Mouse (Mus musculus) forebrain, embryonic 10.5 days (tissue): ENCODE results near the gene Cabp7. TPM values are rescaled to one million over a fixed set of nuclear protein-coding genes. Genes with fewer than 3 reads are reported as not detected.
A peak's percentile ranks its signal among the peaks of the same experiment; 100 is the strongest.

Source experiments
- DNase-seq: peaks from one replicate; pipeline ENCODE4 v3.0.0-alpha.2; 2017; ENCODE audit warnings: low spot score; ENCODE audit errors: extremely low spot score
- H3K27ac ChIP-seq: fragments of 300-500 bp; sonication (generic); 2 replicates; pipeline ENCODE4 v1.5.1; 2016; ENCODE audit warnings: mild to moderate bottlenecking
- H3K27me3 ChIP-seq: fragments of 300-500 bp; sonication (generic); 2 replicates; pipeline ENCODE4 v1.6.1; 2016; ENCODE audit warnings: mild to moderate bottlenecking; ENCODE audit not compliant: poor library complexity, severe bottlenecking
- H3K36me3 ChIP-seq: fragments of 300-500 bp; sonication (generic); replicated peaks from 2 replicates; pipeline ENCODE4 v1.6.1; 2016; ENCODE audit warnings: mild to moderate bottlenecking, moderate library complexity
- H3K4me1 ChIP-seq: fragments of 300-500 bp; sonication (generic); 2 replicates; pipeline ENCODE4 v1.6.1; 2016
- H3K4me3 ChIP-seq: fragments of 300-500 bp; sonication (generic); 2 replicates; pipeline ENCODE4 v1.5.1; 2016; ENCODE audit warnings: mild to moderate bottlenecking, moderate library complexity
- H3K9me3 ChIP-seq: fragments of 300-500 bp; sonication (generic); 2 replicates; pipeline ENCODE4 v1.6.1; 2016; ENCODE audit warnings: mild to moderate bottlenecking, moderate library complexity
- WGBS: fragments of 180-500 bp; shearing (Covaris S2); methylation state at CpG from one replicate; pipeline ENCODE4 v1.1.7; 2016; 5-methylcytosine and 5-hydroxymethylcytosine counted together
- polyA plus RNA-seq: library from polyadenylated mRNA; unstranded; fragments of >200 nt; fragmentation: Nextera tagmentation; extraction: Ambion mirVana; gene quantifications from 2 replicates; pipeline ENCODE4 v1.2.1, GENCODE M21; 2016

The Cabp7 gene
- polyA plus RNA-seq, 1 experiment from 2014 or later, result 0.15 TPM

DNA sequence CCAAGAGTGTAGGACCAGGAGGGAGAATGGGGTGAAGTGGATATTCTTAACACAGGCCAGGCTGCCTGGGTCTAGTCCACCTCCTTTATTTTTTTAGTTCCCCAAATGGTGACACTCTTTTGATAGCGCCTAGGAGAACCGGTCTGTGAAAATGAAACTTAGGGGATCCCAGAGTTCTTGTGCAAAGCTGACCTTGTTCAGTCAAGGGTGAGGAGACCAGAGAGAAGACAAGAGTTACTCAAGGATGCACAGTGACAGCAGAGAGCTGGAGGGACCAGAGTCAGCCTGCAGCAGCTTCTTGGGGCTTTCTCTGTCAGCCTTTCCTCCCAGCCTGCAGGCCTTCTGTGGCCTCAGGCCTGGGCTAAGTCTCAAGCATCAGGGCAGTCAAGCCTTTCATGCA is 15.9 kb upstream of the Cabp7 start:
- H3K27me3 ChIP-seq, result peaks cover 29% of the 10 kb centered on the region
- no peak overlapping the region for H3K4me3 ChIP-seq
- H3K36me3 ChIP-seq, result 0 out of 2 replicates have a peak, but pooled peaks cover 11% of the 10 kb centered on the region
- WGBS, result 5% methylated on average over 2 of the region's 2 CpGs
- no peaks in the 10 kb centered on the region for H3K9me3 ChIP-seq
- H3K27ac ChIP-seq, result no peak overlapping the region
- DNase-seq, result no peak
- H3K4me1 ChIP-seq, result peaks cover 26% of the 10 kb centered on the region

DNA sequence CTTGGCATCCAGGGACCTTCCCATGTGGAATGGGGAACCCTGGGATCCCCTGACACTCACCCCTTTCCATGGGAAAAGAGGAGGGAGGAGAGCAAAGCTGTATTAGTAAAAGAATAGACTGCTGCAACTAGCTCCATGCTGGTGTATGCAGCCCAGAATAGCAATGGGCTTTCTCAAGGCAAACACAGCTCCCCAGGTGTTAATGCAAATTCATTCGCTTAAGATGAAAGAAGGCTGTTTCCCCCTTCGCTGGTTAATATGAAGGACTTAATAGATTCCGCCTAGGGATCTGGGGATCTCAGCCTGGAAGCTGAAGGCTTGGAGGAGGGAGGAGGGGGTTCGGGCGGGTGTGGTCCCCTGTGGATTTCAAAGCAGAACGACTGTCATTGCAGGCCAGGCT is 15.4 kb upstream of the Cabp7 start:
- Histone ChIP-seq H3K9me3 (no peaks in the 10 kb centered on the region), H3K27me3 (peaks cover 29% of the 10 kb centered on the region), H3K36me3 (0 out of 2 replicates have a peak, but pooled peaks cover 6% of the 10 kb centered on the region), H3K4me3 (no peak overlapping the region), H3K4me1 (peaks cover 26% of the 10 kb centered on the region), H3K27ac (no peak overlapping the region)
- WGBS, result 13% methylated on average over 6 of the region's 6 CpGs
- no peak for DNase-seq

DNA sequence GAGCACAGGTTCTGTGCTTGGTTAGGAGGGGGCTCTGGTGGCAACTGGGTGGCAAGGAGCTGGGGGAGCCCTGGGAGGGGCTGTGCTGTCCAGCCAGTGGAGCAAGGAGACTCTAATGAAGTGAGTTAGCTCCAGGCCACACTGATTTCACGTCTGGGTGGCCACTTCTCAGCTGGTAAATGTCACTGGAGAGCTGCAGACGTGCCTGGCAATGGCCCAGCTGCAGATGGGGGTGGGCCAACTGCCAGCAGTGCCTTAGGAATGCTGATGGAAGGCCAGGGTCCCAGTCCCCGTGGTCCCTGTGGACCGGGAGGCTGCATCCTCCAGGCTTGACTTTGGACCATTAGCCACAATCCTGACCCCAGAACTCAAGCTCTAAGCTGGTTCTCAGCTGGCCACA is 13.9 kb upstream of the Cabp7 start:
- 30% methylated on average over 4 of the region's 4 CpGs for WGBS
- no peak for DNase-seq
- Histone ChIP-seq H3K9me3 (no peaks in the 10 kb centered on the region), H3K36me3 (0 out of 2 replicates have a peak, but pooled peaks cover 3% of the 10 kb centered on the region), H3K27ac (no peak overlapping the region), H3K4me1 (peaks cover 26% of the 10 kb centered on the region), H3K27me3 (peaks cover 29% of the 10 kb centered on the region), H3K4me3 (no peak overlapping the region)

DNA sequence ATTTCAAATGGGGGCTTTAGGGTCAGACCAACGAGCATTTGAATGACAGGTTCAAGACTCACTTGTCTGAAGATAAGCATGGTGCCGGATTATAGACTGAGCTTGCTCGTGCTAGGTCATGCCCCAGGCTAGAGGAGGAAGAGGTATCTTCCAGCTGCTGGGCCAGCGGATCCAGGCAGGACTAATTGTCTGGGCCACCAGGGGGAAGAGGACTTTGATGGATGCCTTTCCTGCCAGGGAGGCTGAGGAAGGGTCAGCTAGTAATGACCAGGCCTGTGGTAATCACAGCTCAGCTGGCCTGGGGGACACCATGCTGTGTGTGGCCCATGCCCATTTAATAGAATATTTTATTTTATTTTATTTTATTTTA is 11.2 kb upstream of the Cabp7 start:
- DNase-seq, result no peak
- peaks cover 30% of the 10 kb centered on the region for H3K27me3 ChIP-seq

GRCm38 (mm10) chr11:4756984-4757788 is 10.6 kb upstream of the Cabp7 start:
- WGBS, result 81% methylated on average over 11 of the region's 11 CpGs
- H3K9me3 ChIP-seq, result peaks cover 6% of the 10 kb centered on the region; the same call in 1 of the 2 replicates
- H3K36me3 ChIP-seq, result no peaks in the 10 kb centered on the region
- H3K27ac ChIP-seq, result no peak overlapping the region
- no peak overlapping the region for H3K4me3 ChIP-seq
- H3K27me3 ChIP-seq, result peaks cover 27% of the 10 kb centered on the region
- no peak for DNase-seq
- H3K4me1 ChIP-seq, result peaks cover 27% of the 10 kb centered on the region

More for the DNA sequence above, 11.2 kb upstream of the Cabp7 start:
- Histone ChIP-seq H3K9me3 (peaks cover 6% of the 10 kb centered on the region; the same call in 1 of the 2 replicates), H3K27ac (no peak overlapping the region), H3K4me3 (no peak overlapping the region), H3K4me1 (peaks cover 28% of the 10 kb centered on the region), H3K36me3 (no peaks in the 10 kb centered on the region)
- WGBS, result 61% methylated on average over 4 of the region's 4 CpGs

DNA sequence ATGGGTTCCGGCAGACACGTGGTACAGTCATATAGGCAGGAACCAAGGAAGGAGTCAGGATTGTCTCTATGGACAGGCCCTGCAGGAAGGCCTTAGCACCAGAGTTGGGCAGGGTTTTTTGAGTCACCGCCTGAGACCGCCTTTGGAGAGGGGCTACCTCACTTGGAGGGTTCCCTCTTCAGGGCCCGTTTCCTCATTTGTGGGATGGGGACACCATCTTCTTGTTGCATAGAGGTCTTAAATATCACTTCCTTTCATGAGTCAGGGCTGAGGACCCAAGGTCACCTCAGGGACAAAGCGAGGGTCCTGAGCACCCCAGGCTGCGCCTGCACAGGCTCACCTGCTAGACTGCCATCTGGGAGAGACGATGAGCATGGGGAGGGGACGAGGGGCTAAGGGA is 9.9 kb upstream of the Cabp7 start:
- Histone ChIP-seq H3K36me3 (no peaks in the 10 kb centered on the region), H3K4me1 (peaks cover 20% of the 10 kb centered on the region), H3K27ac (no peak overlapping the region), H3K9me3 (peaks cover 6% of the 10 kb centered on the region; the same call in 1 of the 2 replicates), H3K27me3 (peaks cover 26% of the 10 kb centered on the region), H3K4me3 (no peak overlapping the region)
- no peak for DNase-seq
- 91% methylated on average over 9 of the region's 9 CpGs for WGBS

DNA sequence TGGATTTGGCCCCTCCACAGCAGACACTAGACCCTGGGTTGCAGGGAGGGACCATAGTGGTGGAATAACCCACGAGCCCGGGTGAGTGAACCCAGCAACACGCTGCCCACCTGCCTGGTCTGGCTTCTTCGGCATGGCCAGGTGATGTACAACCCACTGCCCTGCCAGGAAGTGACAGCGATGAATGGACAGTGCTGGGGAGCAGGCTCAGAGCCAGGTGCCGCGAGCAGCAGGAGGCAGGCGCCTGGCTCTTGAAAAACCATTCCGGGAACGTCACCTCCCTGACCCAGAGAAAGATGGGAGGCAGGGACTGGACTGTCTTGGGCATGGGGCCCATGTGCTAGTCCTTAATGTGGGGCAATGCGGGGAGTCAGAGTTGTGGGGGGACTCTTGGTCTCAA is 8.3 kb upstream of the Cabp7 start:
- no peaks in the 10 kb centered on the region for H3K36me3 ChIP-seq
- no peak overlapping the region for H3K27ac ChIP-seq
- H3K4me3 ChIP-seq, result no peak overlapping the region
- peaks cover 18% of the 10 kb centered on the region for H3K4me1 ChIP-seq
- 86% methylated on average over 11 of the region's 11 CpGs for WGBS
- H3K27me3 ChIP-seq, result peaks cover 29% of the 10 kb centered on the region
- peaks cover 6% of the 10 kb centered on the region; the same call in 1 of the 2 replicates for H3K9me3 ChIP-seq
- no peak for DNase-seq

GRCm38 (mm10) chr11:4754036-4754435 is 7.5 kb upstream of the Cabp7 start:
- peaks cover 6% of the 10 kb centered on the region; the same call in 1 of the 2 replicates for H3K9me3 ChIP-seq
- H3K36me3 ChIP-seq, result no peaks in the 10 kb centered on the region
- DNase-seq, result no peak
- H3K4me1 ChIP-seq, result peaks cover 18% of the 10 kb centered on the region
- H3K27me3 ChIP-seq, result peaks cover 37% of the 10 kb centered on the region
- WGBS, result 95% methylated on average over 3 of the region's 3 CpGs
- H3K27ac ChIP-seq, result no peak overlapping the region
- H3K4me3 ChIP-seq, result no peak overlapping the region

- DNase-seq, result no peak
- Histone ChIP-seq H3K4me3 (no peak overlapping the region), H3K9me3 (peaks cover 6% of the 10 kb centered on the region; the same call in 1 of the 2 replicates), H3K4me1 (peaks cover 18% of the 10 kb centered on the region), H3K36me3 (no peaks in the 10 kb centered on the region), H3K27ac (no peak overlapping the region), H3K27me3 (peaks cover 49% of the 10 kb centered on the region)
- 21% methylated on average over 10 of the region's 10 CpGs for WGBS
These were observed 6.3 kb upstream of the Cabp7 start for GRCm38 (mm10) chr11:4752836-4753235.

GRCm38 (mm10) chr11:4750263-4750662 is 3.7 kb upstream of the Cabp7 start:
- H3K9me3 ChIP-seq, result peaks cover 6% of the 10 kb centered on the region; the same call in 1 of the 2 replicates
- H3K27ac ChIP-seq, result no peak overlapping the region
- H3K4me3 ChIP-seq, result no peak overlapping the region
- peaks cover 43% of the 10 kb centered on the region for H3K4me1 ChIP-seq
- 6% methylated on average over 9 of the region's 9 CpGs for WGBS
- peak; percentile 72 for DNase-seq
- peaks cover 75% of the 10 kb centered on the region for H3K27me3 ChIP-seq
- no peaks in the 10 kb centered on the region for H3K36me3 ChIP-seq

DNA sequence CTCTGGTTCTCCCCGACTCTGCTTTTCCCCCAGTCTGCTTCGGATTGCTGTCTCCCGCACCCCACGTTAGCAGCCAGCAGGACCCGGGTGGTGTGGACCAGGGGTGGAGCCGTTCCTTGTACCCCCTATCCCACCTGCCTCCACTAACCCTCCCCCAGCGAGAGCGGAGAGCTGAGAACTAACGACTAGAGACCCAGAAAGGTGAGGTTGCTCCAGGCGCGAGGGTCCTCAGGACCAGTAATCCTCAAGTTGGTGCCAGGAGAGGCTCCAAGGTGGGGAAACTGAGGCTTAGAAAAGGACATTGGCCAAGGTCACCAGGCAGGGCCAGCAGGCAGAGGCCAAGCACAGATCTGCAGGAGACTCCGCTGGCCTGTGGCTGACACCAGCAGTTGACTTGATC is 707 bp upstream of the Cabp7 start:
- Histone ChIP-seq H3K27ac (0 out of 2 replicates have a peak overlapping the region, but pooled peaks have one; percentile 30), H3K27me3 (peaks cover 99% of the 10 kb centered on the region), H3K4me1 (peaks cover 27% of the 10 kb centered on the region), H3K4me3 (peak overlapping the region; percentile 67), H3K9me3 (no peaks in the 10 kb centered on the region), H3K36me3 (no peaks in the 10 kb centered on the region)
- peak; percentile 37 for DNase-seq
- 1% methylated on average over 12 of the region's 12 CpGs for WGBS

GRCm38 (mm10) chr11:4745969-4746368 is 609 bp downstream of the Cabp7 start:
- Histone ChIP-seq H3K4me3 (peak overlapping the region; percentile 67), H3K27me3 (peaks cover 100% of the 10 kb centered on the region), H3K4me1 (peaks cover 27% of the 10 kb centered on the region), H3K9me3 (no peaks in the 10 kb centered on the region), H3K27ac (peak overlapping the region; percentile 30; the same call in 1 of the 2 replicates), H3K36me3 (no peaks in the 10 kb centered on the region)
- DNase-seq, result peak; percentile 36
- under 1% methylated on average over 39 of the region's 39 CpGs for WGBS

- peaks cover 88% of the 10 kb centered on the region for H3K27me3 ChIP-seq
- H3K4me3 ChIP-seq, result no peak overlapping the region
- WGBS, result 63% methylated on average over 6 of the region's 6 CpGs
- H3K4me1 ChIP-seq, result peaks cover 25% of the 10 kb centered on the region
- no peak overlapping the region for H3K27ac ChIP-seq
- no peaks in the 10 kb centered on the region for H3K9me3 ChIP-seq
- DNase-seq, result no peak
- no peaks in the 10 kb centered on the region for H3K36me3 ChIP-seq
These were observed 1.9 kb downstream of the Cabp7 start for GRCm38 (mm10) chr11:4744691-4745090.
